Mouse (Mus musculus) G1E (cell line): ENCODE measurements around the gene Cand2.

Experiments
- CTCF ChIP-seq: IDR thresholded peaks from 2 replicates; pipeline ENCODE4 v1.5.1; 2012; ENCODE audit warnings: low read depth, low read length, inconsistent platforms, mixed read lengths
- GATA1 ChIP-seq: IDR thresholded peaks from 2 replicates; pipeline ENCODE4 v1.6.1; 2012; ENCODE audit warnings: borderline replicate concordance, low read length, inconsistent platforms, mixed read lengths

- TF ChIP-seq GATA1: no peak
- TF ChIP-seq CTCF: no peak
Measured at GRCm38 (mm10) chr6:115818129-115818528, 43.8 kb downstream of the Cand2 start.
